Mouse (Mus musculus) naive thymus-derived CD4-positive, alpha-beta T cell, adult 2 months (primary cell): ENCODE measurements at regions not wholly inside any gene's neighbourhood (a gene's known extent, or its start where the extent isn't known, plus 50 kb on each side); places are given as distances from the start of the nearest gene placed in this dataset.
"Not testable (repeated sequence)": the region's sequence is repeated elsewhere in the genome, so short reads cannot be mapped to it uniquely, and the experiment has no call there.

Source experiments
- DNase-seq: peaks from one replicate; pipeline ENCODE4 v3.0.0-alpha.2; 2011; ENCODE audit warnings: low read depth

DNA sequence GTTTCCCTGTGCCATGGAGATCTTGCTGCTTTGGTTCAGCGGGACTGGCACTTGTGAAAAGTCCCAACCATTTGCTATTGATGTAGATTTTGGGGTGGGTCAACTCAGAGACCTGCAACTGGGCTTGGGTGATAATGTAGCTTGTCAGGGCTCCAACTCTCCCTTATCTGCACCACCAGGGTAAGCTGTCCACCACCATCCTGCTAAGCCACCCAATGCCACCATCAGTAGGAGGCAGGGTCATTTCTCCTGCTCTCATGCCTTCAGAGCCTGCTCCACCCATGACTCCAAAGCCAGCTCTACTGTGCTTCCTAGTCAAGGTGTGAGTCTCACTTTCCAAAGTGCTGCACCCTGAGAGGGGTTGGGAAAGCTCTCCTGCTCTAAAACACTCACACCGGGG is 776.2 kb downstream of the Diaph2 start:
- DNase-seq, result no peak

DNA sequence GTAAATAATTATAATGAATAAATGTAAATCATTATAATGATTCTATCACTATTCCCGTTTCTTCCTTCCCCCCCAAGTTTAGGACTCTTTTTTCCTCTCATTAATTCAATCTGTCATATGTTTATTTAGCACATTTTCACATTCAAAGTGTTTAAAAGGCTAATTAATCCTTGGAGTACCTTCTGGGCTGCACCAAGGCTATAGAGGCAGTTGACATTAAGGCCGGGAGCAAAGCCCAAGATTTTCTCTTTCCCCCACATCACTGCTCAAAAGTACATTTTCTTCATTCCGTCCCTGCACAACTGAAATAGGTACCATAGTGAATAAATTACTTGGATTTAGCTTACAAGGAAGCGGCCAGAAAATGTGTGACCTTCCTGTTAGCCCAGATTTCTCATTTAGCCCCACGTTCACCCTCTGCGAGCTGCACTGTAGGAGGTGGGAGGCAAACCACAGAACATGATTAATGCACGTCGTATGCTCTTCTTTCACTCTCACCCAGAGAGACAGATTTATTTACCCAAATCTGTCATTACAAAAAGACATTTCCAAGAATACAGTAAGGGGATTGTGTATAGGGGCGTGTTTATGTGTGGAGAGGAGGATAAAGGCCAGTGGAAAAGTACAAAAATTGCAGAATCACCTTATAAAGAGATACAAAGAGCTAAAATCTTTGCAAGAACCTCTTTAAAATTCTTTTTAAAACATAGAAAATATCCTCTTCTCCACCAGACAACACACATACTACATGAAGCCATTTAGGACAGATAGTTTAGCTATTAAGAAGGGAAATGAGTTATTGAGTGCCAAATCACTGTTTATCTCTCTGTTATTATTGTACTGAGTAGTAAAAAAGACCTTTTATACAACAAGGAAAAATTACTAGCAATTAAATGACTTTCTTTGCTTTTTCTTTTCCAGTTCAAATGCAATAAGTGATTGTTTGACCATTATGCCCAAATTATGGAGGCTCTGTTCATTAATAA is 783.9 kb downstream of the Diaph2 start:
- DNase-seq, result no peak

DNA sequence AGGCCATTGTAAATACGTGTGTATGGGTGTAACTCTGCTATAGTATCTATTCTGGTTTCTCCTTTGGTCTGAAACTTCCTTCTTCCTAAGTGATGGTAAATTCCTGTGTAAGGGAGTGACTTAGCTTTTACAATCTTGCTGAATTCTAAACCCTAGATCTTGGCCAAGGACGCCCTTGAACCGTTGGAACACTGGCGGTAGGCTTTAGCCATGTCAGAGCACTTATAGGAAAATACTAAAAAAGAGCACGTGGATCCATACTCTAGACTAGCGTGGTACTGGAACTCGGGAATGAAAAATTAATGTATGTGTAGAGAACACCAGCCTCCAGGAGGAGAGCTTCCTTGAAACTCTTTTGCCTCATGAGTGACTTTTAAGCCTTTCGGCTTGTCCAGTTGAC is 789.2 kb downstream of the Diaph2 start:
- DNase-seq, result not testable (repeated sequence)

DNA sequence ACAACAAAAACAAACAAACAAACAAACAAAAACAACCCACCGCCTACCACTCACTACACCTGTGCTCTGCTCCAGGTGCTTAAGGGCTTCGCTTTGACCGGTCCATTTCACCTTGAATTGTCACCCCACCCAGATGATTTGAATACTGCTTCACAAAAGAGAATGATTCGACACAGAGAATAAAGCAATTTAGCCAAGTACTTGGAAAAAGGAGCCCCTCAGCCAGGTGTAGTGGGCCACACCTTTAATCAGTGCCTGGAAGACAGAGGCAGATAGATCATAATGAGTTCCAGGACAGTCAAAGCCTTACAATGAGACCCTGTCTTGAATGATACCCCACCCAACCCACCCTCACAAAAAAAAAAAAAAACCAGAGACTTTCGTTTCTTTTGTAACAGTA is 798.5 kb downstream of the Diaph2 start:
- no peak for DNase-seq

DNA sequence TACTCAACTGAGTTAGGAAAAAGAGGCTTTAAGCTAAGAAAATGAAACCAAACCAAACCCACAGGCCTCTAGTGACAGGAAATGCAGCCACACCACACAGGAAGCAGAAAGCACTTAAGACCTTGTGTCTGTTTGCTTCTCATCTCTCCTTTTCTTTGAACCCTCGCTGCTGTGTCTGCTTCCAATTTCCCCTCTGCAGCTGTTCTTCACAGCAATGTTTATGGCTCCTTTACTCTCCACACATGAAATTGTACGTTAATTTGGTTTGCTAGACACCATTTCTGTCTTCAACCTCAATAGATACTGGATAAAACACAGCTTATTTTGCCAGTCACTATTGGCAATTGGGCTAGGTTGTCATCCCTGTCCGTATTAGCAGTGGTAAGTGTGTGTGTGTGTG is 799.7 kb downstream of the Diaph2 start:
- DNase-seq, result peak; percentile 81

DNA sequence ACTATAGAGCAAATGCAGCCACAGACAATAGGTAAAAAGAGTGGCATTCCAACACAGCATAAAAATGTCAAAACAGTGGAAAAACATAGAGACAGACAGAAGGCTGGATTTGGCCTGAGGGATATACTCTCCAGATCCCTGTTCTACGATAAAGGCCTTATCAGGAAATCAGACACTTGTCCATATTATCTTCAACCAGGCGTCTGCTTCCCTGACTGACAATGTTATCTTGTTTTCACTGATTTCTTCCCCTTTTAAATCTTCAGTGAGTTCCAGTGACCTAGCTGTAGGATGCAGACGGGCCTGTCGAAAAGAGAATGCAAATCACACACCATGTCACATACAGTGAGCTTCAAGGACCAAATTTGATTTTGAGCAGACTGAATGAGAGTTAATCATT is 800.4 kb downstream of the Diaph2 start:
- peak; percentile 35 for DNase-seq

DNA sequence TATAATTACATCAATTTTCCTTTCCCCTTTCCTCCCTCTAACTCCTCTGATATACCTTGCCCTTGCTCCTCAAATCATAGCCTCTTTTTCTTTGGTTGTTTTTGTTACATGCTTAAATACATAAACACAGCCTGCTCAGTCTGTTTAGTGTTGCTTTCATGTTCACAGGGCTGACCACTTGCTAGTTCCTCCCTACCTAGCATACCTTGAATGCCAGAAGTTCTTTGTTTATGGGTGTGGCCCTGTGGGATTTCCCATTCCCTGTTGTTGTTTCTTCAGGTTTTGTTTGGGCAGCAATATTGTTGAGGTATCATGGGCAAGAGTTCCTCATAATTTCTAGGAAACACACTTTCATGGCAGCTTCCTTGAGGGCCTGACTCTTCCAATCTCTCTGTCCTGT is 807.7 kb downstream of the Diaph2 start:
- no peak for DNase-seq

DNA sequence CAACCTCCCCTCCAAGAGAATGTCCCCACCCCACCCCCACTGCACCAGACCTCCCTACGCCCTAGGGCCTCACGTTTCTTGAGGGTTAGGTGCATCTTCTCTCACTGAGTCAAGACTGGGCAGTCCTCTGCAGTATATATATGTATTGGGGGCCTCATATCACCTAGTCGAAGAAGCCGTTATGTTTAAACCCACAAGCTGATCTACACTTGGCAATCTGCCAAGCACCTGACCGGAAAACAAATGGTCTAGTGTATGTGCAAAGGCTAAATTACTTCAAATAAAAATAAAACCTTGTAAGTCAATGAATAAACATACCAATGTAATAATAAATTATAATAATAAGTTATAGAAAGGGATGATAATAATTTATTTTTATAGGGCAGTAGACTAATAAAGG is 828.2 kb downstream of the Diaph2 start:
- DNase-seq, result no peak

DNA sequence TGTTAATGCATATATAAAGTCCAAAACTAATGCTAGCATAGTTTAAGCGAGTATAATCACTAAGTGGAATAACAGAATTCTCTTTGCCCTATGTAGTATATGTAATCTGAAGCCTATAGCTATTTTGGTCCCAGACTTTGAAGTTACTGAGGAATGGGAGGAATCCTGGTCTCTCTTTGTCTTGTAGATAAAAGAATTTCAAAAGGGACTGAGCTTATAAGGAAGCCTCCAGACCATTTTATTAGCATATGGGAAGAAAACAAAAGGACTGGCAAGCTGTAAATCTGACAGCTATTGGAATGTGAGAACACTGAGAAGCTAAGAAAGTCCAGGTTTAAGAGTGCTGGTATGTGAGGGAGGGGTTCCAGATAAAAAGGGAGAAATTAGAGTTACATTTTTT is 847.1 kb downstream of the Diaph2 start:
- DNase-seq, result no peak

DNA sequence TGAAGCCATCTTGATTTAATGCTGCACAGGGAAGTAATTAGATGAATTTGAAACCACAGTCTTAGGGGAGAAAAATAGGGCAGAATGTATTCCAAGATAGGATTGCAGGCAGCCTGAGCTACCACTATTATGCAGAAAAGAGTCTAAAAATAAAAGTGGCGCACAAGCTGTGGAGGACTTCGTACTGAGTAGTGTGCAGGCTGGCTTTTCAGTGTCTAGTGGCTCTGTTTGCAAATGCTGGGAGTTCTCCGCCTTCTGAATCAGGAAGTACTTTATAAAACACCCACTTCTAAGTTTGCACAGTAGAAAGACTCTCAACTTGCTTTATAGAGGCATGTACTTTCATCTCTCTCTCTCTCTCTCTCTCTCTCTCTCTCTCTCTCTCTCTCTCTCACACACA is 852.4 kb downstream of the Diaph2 start:
- DNase-seq, result peak; percentile 28

DNA sequence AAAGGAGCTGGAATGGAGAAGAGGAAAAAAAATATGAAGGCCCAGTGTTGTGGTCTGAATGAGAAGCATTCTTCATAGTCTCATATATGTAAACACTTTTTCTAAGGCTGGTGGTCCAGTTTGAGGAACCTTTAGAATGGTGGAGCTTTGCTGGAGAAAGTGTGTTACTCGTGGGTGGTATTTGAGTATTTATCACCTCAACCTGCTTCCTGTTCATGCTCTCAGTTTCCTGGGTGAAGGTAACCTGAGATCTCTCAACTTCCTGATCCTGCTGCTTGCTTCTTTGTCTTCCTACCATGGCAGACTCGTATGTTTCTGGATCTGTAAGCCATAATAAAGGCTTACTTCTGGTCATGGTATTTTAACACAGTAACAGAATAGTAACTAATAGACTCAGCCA is 889.0 kb downstream of the Diaph2 start:
- DNase-seq, result peak; percentile 3

DNA sequence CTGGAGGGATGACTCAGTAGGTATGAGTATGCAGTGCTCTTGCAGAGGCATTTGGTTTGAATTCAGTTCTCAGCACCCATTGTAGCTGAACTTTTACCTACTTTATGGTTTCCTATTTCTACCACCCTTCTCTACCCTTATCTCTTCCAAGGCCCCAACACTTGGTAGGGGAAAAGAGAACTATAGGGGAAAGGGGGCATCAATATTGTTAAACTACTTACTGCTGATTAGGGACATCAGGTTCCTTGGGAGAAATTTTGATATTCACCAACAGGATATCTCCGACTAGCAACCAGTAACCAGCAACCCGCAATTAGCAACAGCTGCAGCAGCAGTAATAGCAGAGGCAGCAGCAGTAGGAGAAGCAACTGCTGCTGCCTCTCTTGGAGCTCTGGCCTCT is 906.3 kb downstream of the Diaph2 start:
- no peak for DNase-seq

DNA sequence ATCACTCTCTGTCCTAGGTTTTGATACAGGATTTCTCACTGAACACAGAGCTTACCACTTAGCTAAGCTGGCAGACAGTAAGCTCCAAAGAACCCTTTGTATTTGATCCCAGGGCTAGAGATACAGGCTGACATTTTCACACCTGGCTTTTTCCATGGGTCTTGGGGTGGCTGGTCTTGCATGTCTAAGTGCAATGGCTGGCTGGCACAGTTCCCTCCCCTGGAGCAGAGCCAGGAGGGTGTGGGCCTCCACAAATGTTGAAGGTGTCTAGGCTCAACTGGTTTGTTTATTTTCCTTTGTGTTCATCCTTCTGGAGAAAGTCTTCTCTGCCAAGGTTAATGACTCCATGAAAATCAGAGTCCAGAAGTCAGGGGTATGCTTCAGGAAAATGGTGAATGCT is 934.8 kb downstream of the Diaph2 start:
- no peak for DNase-seq

DNA sequence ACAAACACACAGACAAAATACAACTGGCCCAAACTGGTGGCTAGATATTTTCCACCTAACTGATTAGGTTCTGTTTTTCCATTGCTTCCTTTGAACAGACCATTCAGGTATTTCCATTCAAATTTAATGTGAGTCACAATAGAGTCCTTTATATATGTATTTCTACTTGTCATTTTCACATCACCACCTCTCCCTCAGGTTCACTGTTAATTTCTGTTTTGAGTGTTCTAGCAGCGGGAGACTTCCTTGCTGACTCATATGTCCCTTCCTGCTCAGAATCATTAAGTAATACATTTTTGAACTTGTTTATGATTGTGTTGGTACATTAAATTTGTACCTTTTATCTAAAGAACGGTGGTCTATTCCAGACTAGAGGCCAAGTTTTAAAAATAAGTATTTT is 959.4 kb downstream of the Diaph2 start:
- no peak for DNase-seq

DNA sequence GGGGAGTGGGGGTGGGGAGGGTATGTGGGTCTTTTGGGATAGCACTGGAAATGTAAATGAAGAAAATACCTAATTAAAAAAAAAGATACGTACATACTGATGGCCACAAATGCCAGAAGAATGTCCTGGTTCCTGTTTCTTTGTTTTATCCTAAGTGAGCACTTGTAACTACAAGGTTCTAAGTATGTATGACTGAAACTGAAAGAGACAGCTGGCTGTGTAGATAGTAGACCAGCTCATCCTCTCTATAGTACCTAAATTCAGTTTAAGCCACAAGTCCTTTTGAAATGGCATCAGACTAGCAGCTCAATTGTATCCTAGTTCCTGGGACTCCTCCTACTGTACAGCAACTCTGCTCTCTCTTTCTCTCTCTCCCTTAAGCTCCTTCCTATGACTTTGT is 994.6 kb downstream of the Diaph2 start:
- not testable (repeated sequence) for DNase-seq
